Mouse (Mus musculus) embryonic facial prominence, embryonic 15.5 days (tissue): ENCODE measurements around the gene Adi1. TPM values are rescaled to one million over a fixed set of nuclear protein-coding genes. Genes with fewer than 3 reads are reported as not detected.

Experiments used
- ATAC-seq: fragments of 200-750 bp; cut with Nextera tagmentation; 2 replicates; pipeline ENCODE4 v1.8.0; 2017; ENCODE audit warnings: low read depth, moderate TSS enrichment; ENCODE audit not compliant: insufficient number of reproducible peaks, low FRiP score, low TSS enrichment
- H3K27ac ChIP-seq: fragments of 300-500 bp; sonication (generic); replicated peaks from 2 replicates; pipeline ENCODE4 v1.5.1; 2015; ENCODE audit warnings: mild to moderate bottlenecking, inconsistent platforms
- H3K27me3 ChIP-seq: fragments of 300-500 bp; sonication (generic); 2 replicates; pipeline ENCODE4 v1.6.1; 2015; ENCODE audit warnings: inconsistent platforms
- H3K36me3 ChIP-seq: fragments of 300-500 bp; sonication (generic); 2 replicates; pipeline ENCODE4 v1.6.1; 2015; ENCODE audit warnings: mild to moderate bottlenecking, inconsistent platforms
- H3K4me1 ChIP-seq: fragments of 300-500 bp; sonication (generic); 2 replicates; pipeline ENCODE4 v1.6.1; 2015; ENCODE audit warnings: inconsistent platforms
- H3K4me2 ChIP-seq: fragments of 300-500 bp; sonication (generic); replicated peaks from 2 replicates; pipeline ENCODE4 v1.6.1; 2015; ENCODE audit warnings: mild to moderate bottlenecking, inconsistent platforms
- H3K4me3 ChIP-seq: fragments of 300-500 bp; sonication (generic); replicated peaks from 2 replicates; pipeline ENCODE4 v1.5.1; 2015; ENCODE audit warnings: mild to moderate bottlenecking, inconsistent platforms
- H3K9ac ChIP-seq: fragments of 300-500 bp; sonication (generic); 2 replicates; pipeline ENCODE4 v1.6.1; 2015; ENCODE audit warnings: inconsistent platforms
- H3K9me3 ChIP-seq: fragments of 300-500 bp; sonication (generic); replicated peaks from 2 replicates; pipeline ENCODE4 v1.6.1; 2016; ENCODE audit warnings: inconsistent platforms
- WGBS: fragments of 180-500 bp; shearing (Covaris S2); methylation state at CpG from one replicate; pipeline ENCODE4 v1.1.7; 2015; 5-methylcytosine and 5-hydroxymethylcytosine counted together
- polyA plus RNA-seq: library from polyadenylated mRNA; unstranded; fragments of >200 nt; fragmentation: Nextera tagmentation; extraction: Ambion mirVana; gene quantifications from 2 replicates; pipeline ENCODE4 v1.2.1, GENCODE M21; 2015

The Adi1 gene
- polyA plus RNA-seq, 1 experiment from 2014 or later = 73.3 TPM

DNA sequence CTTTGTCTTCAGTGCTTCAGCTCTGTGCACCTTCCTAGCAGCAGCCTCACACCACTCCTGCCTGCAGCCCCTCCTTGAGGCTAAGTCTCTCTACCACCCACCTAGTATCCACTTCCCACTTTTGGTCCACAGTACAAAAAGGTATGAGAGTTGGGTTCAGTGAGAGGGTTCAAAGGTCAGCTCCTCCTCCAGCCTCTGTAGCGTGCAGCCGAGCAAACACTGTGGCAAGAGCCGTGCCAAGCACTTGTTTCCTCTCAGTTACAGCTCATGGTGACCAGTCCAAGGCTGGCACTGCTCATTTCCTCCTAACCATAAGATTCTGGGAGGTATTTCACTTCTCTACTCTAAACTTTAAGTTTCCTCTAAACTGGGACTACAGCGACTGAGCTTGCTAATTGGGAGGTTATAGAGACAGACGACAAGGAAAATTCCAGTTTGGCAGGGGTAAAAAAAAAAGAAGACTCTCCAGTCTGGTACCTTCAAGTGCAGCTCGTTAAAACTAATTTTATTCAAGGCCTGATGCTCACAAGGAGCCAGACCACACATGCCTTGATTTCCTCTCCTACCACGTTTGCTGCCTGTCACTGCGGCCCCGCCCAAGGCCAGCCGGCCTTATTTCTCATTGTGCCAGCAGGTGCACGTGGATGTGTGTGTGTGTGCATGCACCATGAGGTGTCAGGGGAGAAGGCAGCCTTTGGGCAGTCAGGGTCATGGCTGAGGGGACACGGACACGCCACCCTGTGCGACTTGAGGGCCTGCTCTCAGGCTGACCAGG lies 23.0 kb downstream of the Adi1 start:
- Histone ChIP-seq H3K4me2 (no peak overlapping the region), H3K9me3 (no peaks in the 10 kb centered on the region), H3K4me1 (0 out of 2 replicates have a peak, but pooled peaks cover 3% of the 10 kb centered on the region), H3K27me3 (no peaks in the 10 kb centered on the region), H3K4me3 (no peak overlapping the region), H3K36me3 (peaks cover 21% of the 10 kb centered on the region), H3K27ac (no peak overlapping the region), H3K9ac (no peak overlapping the region)
- WGBS = 68% methylated on average over 14 of the region's 14 CpGs
- no peak for ATAC-seq

DNA sequence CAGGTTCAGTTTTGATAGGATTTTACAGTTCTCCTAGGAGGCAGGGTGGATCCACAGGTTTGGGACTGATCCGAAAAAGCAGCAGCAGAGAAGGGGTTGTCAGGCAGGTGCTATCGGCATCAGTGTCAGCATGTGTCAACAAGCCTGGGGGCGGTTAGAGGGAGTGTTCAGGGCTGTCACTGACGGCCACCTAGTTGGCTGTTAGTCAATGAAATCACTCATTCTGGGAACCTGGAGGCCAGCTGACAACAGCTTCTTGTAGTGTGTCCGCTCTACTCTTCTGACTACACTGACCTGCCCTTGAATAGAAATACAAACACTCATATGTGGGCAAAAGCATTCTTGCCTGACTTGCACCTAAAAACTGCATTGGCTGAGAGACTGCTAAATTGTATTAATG lies 24.1 kb downstream of the Adi1 start:
- Histone ChIP-seq H3K27ac (no peak overlapping the region), H3K4me2 (no peak overlapping the region), H3K4me3 (no peak overlapping the region), H3K9me3 (no peaks in the 10 kb centered on the region), H3K27me3 (no peaks in the 10 kb centered on the region), H3K4me1 (0 out of 2 replicates have a peak, but pooled peaks cover 3% of the 10 kb centered on the region), H3K9ac (no peak overlapping the region), H3K36me3 (peaks cover 27% of the 10 kb centered on the region)
- WGBS = 58% methylated on average over 5 of the region's 5 CpGs
- ATAC-seq = no peak

DNA sequence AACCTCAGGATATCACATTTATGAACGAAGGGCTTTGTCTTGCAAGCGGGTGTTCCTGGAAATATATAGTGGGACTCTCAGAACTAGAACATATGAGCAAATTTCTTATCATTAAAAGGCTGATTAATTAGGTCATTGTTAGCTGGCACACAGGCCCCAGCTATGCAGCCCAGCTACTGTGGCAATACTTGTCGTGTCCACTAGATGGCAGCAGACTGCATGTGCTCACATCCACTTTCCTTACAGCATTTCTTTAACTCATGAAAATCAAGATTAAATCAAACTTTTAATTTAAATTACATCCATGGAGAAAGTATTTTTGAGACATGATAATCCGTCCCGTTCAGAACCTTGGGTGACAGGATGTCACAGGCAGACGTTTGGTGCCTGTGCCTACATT lies 24.6 kb downstream of the Adi1 start:
- Histone ChIP-seq H3K9ac (no peak overlapping the region), H3K9me3 (no peaks in the 10 kb centered on the region), H3K4me1 (0 out of 2 replicates have a peak, but pooled peaks cover 3% of the 10 kb centered on the region), H3K4me2 (no peak overlapping the region), H3K27me3 (no peaks in the 10 kb centered on the region), H3K4me3 (no peak overlapping the region), H3K27ac (peak overlapping the region; percentile 66; the same call in 1 of the 2 replicates), H3K36me3 (peaks cover 27% of the 10 kb centered on the region)
- ATAC-seq = no peak
- WGBS = 8% methylated on average over 6 of the region's 6 CpGs

DNA sequence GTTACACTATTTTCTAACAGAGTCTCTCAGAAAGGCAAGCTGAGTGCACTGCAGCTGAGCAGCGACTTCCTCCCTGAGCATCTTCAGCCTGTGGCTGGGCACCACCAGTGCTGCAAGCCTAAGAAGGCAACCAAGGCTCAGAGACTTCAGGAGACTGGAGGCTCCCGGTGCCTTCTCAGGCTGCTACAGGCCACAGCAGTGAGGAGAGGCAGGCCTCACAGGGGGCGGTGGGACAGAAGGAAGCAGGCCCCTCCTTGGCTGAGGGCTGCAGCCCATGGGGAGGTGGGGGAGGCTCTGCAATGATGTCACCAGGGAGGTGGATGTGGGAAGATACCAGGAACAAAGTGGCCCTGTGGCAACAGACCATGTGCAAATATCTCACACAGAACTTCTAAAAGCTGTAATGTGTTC lies 25.1 kb downstream of the Adi1 start:
- Histone ChIP-seq H3K9ac (no peak overlapping the region), H3K4me3 (no peak overlapping the region), H3K4me2 (no peak overlapping the region), H3K4me1 (0 out of 2 replicates have a peak, but pooled peaks cover 3% of the 10 kb centered on the region), H3K9me3 (no peaks in the 10 kb centered on the region), H3K27ac (peak overlapping the region; percentile 66), H3K27me3 (no peaks in the 10 kb centered on the region), H3K36me3 (peaks cover 27% of the 10 kb centered on the region)
- peak; percentile 32; the same call in 1 of the 2 replicates for ATAC-seq
- 39% methylated on average over 3 of the region's 3 CpGs for WGBS

DNA sequence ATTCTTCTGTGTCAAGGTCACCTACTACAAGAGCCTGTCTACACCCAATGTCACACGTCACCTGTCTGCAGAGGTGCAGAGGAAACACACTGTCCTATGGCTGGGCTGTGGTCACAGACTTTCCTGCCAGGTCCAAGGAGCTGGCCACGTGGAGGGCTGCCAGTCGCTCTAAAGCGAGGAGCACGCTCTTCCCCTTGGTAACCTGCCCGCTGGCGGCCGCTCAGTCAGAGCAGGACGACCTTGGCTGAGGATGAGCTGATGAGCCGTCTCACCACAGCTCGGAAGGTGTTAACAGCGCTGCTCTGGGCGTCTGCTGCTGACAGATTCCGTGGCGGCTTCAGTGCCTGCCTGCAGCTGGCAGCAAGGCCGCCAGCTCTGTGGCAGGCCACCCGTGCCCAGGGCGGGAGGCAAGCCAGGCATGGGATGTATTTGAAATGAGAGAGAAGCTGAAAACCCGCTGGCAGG lies 25.6 kb downstream of the Adi1 start:
- Histone ChIP-seq H3K4me1 (0 out of 2 replicates have a peak, but pooled peaks cover 3% of the 10 kb centered on the region), H3K4me2 (no peak overlapping the region), H3K27ac (no peak overlapping the region), H3K9ac (no peak overlapping the region), H3K36me3 (peaks cover 22% of the 10 kb centered on the region), H3K4me3 (no peak overlapping the region), H3K9me3 (no peaks in the 10 kb centered on the region), H3K27me3 (no peaks in the 10 kb centered on the region)
- ATAC-seq = no peak
- 76% methylated on average over 19 of the region's 19 CpGs for WGBS

DNA sequence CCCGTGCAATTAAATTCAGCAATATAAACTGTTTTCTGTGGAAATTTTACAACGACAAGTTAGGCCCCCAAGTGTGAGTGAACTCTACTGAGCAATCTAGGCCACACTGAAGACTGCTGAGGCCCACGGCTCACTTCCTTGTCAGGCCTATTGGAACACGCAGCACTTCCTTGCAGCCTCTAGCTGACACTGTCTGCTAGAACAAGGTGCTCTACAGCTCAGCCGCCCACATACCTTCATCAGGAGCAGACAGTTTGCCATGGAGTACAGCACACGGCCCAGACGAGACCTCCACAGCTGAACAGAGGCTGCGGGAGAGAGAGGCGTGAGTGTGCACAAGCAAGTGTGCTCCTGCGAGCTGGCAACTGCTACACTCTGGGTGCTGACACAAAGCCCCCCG lies 26.3 kb downstream of the Adi1 start:
- no peaks in the 10 kb centered on the region for H3K9me3 ChIP-seq

DNA sequence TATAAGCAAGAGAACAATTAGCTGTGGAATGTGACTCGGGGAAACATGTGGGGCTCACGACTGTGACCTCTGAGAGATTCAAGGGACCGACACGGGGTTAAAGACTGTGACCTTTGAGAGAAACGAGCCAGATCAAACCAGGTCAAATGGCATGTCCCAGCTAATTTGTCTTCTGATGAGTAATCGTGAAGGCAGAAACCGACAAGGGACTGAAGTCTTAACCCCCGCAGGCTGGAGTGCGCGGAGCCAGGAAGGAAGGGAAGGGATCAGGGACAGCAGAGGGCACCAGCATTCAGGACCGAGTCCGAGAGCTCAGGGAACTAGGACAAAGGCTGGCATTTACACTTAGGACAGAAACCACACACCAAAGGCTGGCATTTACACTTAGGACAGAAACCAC lies 29.4 kb downstream of the Adi1 start:
- H3K4me1 ChIP-seq = 0 out of 2 replicates have a peak, but pooled peaks cover 3% of the 10 kb centered on the region
- ATAC-seq = no peak
- no peak overlapping the region for H3K27ac ChIP-seq
- WGBS = 15% methylated on average over 12 of the region's 12 CpGs
- no peak overlapping the region for H3K4me3 ChIP-seq
- no peak overlapping the region for H3K4me2 ChIP-seq
- no peaks in the 10 kb centered on the region for H3K27me3 ChIP-seq
- peaks cover 11% of the 10 kb centered on the region; the same call in 1 of the 2 replicates for H3K36me3 ChIP-seq
- H3K9ac ChIP-seq = no peak overlapping the region
- no peaks in the 10 kb centered on the region for H3K9me3 ChIP-seq

More for the DNA sequence above, 26.3 kb downstream of the Adi1 start:
- Histone ChIP-seq H3K27me3 (no peaks in the 10 kb centered on the region), H3K9ac (no peak overlapping the region), H3K4me2 (no peak overlapping the region), H3K4me3 (no peak overlapping the region), H3K27ac (no peak overlapping the region), H3K36me3 (peaks cover 15% of the 10 kb centered on the region), H3K4me1 (0 out of 2 replicates have a peak, but pooled peaks cover 3% of the 10 kb centered on the region)
- WGBS = 81% methylated on average over 11 of the region's 11 CpGs
- no peak for ATAC-seq

DNA sequence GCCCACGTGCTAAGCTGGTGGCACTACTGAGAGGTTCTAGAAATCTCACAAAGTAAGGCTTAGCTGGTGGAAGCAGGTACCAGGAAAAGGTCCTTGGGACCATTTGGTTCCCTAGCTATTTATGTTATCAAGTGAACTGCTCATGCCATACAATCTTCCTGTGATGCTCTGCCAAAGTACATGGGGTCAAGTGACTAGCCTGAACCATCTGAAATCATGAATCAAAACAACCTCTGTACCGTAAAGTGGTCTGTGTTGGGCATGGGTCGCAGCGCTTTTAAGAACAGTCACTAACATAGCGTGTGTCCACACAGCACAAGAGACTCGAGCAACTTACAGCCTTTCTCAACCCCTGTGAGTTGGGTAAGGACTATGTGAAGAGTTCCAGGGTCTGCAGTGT lies 30.2 kb downstream of the Adi1 start:
- Histone ChIP-seq H3K4me2 (no peak overlapping the region), H3K4me1 (no peaks in the 10 kb centered on the region), H3K27me3 (no peaks in the 10 kb centered on the region), H3K27ac (no peak overlapping the region), H3K9ac (no peak overlapping the region), H3K4me3 (no peak overlapping the region), H3K36me3 (peaks cover 20% of the 10 kb centered on the region), H3K9me3 (no peaks in the 10 kb centered on the region)
- no peak for ATAC-seq
- WGBS = 80% methylated on average over 6 of the region's 6 CpGs

DNA sequence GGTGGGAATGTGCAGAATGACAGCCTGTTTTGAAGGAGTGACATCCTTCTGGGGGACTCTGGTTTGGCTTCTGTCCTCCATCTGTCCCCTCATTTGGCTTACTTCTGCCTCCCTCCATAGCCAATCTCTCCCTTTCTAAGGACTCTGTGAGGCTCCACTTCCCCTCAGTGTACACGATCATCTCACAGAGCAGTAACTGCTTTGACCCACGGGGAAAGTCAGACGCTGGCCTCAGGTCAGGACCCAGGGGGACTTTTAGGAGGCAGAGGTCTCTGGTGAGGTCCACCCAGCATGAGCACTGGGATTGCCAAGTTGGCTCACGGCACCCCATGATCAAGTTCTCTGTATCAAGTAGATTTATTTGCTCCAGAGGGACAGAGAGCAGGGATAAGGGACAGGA lies 33.1 kb downstream of the Adi1 start:
- no peak overlapping the region for H3K4me2 ChIP-seq
- 87% methylated on average over 4 of the region's 4 CpGs for WGBS
- no peak overlapping the region for H3K27ac ChIP-seq
- peaks cover 46% of the 10 kb centered on the region for H3K36me3 ChIP-seq
- H3K4me3 ChIP-seq = no peak overlapping the region
- no peaks in the 10 kb centered on the region for H3K9me3 ChIP-seq
- no peaks in the 10 kb centered on the region for H3K4me1 ChIP-seq
- H3K9ac ChIP-seq = no peak overlapping the region
- H3K27me3 ChIP-seq = no peaks in the 10 kb centered on the region
- ATAC-seq = no peak

DNA sequence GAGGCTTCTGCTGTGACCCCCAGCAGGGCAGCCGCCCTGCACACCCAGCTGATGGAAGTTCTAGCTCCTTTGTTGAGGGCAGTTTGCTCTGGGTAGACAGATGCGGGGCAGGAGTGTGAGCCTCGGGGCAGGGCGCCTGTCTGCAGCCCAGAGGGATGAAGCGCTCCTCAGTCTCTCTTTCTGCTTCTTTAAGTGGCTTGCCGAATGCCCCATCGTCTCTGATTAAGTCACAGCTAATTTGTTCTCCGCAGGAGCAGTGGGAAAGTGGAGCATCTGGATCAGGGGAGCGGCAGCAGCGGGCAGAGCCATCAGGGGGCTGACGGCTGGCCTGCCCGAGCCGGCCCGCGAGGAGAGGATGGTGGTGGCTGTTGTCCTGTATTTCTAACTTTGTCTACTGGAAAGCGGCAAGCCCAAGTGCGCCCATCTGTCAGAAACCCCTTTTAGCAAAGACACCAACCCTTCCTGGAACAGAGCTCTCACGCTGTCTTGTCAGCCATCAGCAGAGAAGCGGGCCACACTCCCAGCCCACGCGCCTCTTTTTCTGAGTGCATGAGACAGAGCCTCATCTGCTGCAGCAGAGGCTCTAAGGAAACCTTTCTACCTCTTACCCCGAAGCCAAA lies 35.6 kb downstream of the Adi1 start:
- Histone ChIP-seq H3K4me3 (no peak overlapping the region), H3K27ac (no peak overlapping the region), H3K9me3 (no peaks in the 10 kb centered on the region), H3K9ac (no peak overlapping the region), H3K4me1 (no peaks in the 10 kb centered on the region), H3K4me2 (no peak overlapping the region), H3K27me3 (no peaks in the 10 kb centered on the region), H3K36me3 (peaks cover 48% of the 10 kb centered on the region)
- ATAC-seq = no peak
- WGBS = 75% methylated on average over 22 of the region's 22 CpGs

DNA sequence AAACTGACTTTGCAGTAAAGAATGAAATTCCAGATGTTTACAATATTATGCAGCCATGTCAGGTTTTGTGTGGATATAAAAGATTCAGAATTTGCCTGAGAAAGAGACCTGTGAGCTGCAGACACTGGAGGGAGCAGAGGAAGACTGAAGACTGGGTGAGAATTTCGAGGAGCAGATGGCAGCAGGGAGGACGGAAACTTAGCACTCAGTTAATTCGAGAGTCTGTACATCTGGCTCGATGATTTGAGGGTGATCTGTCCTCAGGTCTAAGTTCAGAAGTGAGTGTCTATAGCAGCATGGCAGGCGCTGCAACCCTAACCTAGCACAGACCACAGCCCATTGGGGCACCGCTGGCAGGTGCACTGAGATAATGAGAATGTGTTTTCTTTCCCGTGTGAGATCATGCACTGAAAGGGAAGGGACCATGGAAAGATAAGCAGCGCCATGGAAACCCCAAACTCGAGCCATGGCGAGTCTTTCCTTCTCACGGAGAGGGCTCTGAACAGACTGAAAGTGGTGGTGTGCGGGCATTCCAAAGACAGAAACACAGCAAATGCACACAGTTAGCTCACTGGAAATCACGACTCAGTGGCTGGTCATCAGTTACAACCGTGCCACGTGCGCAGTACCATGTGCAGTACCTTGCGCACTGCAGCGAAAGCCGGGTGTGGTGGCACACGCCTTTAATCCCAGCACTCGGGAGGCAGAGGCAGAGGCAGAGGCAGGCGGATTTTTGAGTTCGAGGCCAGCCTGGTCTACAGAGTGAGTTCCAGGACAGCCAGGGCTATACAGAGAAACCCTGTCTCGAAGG lies 40.0 kb downstream of the Adi1 start:
- H3K36me3 ChIP-seq = peaks cover 51% of the 10 kb centered on the region
- no peak overlapping the region for H3K4me2 ChIP-seq
- no peak overlapping the region for H3K9ac ChIP-seq
- no peaks in the 10 kb centered on the region for H3K27me3 ChIP-seq
- ATAC-seq = peak; percentile 65; the same call in 1 of the 2 replicates
- 89% methylated on average over 24 of the region's 24 CpGs for WGBS
- no peaks in the 10 kb centered on the region for H3K9me3 ChIP-seq
- H3K4me1 ChIP-seq = no peaks in the 10 kb centered on the region
- no peak overlapping the region for H3K4me3 ChIP-seq
- no peak overlapping the region for H3K27ac ChIP-seq
